Mouse (Mus musculus): ENCODE measurements around the gene Irgm2. TPM values are rescaled to one million over a fixed set of nuclear protein-coding genes. Genes with fewer than 3 reads are reported as not detected.
"Not testable (repeated sequence)": the region's sequence is repeated elsewhere in the genome, so short reads cannot be mapped to it uniquely, and the experiment has no call there.

Gene Irgm2
- polyA plus RNA-seq, 1 experiment from 2014 or later: 3.7 TPM

GRCm38 (mm10) chr11:58230396-58230910 lies 31.0 kb downstream of the Irgm2 start:
- no peak for ATAC-seq (ENCODE audit: insufficient number of reproducible peaks, low FRiP score)
- Histone ChIP-seq H3K36me3 (no peaks in the 10 kb centered on the region), H3K4me2 (0 out of 2 replicates have a peak overlapping the region, but pooled peaks have one; percentile 22), H3K9me3 (replicated peaks) (no peaks in the 10 kb centered on the region), H3K27ac (ENCODE audit: poor library complexity, severe bottlenecking) (no peak overlapping the region), H3K9ac (no peak overlapping the region), H3K4me1 (replicated peaks) (no peaks in the 10 kb centered on the region), H3K4me3 (no peak overlapping the region), H3K27me3 (replicated peaks) (0 out of 2 replicates have a peak, but pooled peaks cover 11% of the 10 kb centered on the region)
- 53% methylated on average over 16 of the region's 16 CpGs for WGBS

DNA sequence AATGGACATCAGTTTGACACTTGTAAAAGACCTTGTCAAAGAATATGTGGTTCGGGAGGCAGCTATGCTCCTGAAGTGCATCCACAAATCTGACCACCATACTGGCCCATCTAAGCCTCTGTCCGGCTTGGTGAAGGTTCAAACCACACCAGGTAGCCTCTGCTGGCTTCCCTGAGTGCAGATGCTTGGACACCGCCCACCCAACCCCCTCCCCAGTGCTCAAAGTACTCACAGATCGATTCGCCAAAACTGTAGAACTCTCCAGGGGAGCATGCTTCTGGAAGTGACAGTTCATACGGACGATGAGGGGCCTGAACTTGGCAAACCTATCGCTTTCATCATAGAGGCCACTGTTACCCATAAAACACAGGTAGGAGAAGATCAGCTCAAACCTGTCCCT lies 31.7 kb downstream of the Irgm2 start:
- no peak overlapping the region for H3K4me3 ChIP-seq
- H3K4me1 ChIP-seq (replicated peaks): no peaks in the 10 kb centered on the region
- no peaks in the 10 kb centered on the region for H3K36me3 ChIP-seq
- 80% methylated on average over 8 of the region's 8 CpGs for WGBS
- ATAC-seq (ENCODE audit: insufficient number of reproducible peaks, low FRiP score): no peak
- H3K9me3 ChIP-seq (replicated peaks): no peaks in the 10 kb centered on the region
- H3K27ac ChIP-seq (ENCODE audit: poor library complexity, severe bottlenecking): no peak overlapping the region
- H3K27me3 ChIP-seq (replicated peaks): 0 out of 2 replicates have a peak, but pooled peaks cover 11% of the 10 kb centered on the region
- no peak overlapping the region for H3K4me2 ChIP-seq
- no peak overlapping the region for H3K9ac ChIP-seq

- not testable (repeated sequence) for H3K27ac ChIP-seq (ENCODE audit: poor library complexity, severe bottlenecking); H3K4me3 ChIP-seq; ATAC-seq (ENCODE audit: insufficient number of reproducible peaks, low FRiP score); H3K4me1 ChIP-seq (replicated peaks); H3K4me2 ChIP-seq; H3K9ac ChIP-seq; H3K9me3 ChIP-seq (replicated peaks); H3K36me3 ChIP-seq
- 79% methylated on average over 3 of the region's 3 CpGs for WGBS
- H3K27me3 ChIP-seq (replicated peaks): 0 out of 2 replicates have a peak, but pooled peaks cover 11% of the 10 kb centered on the region
These were observed 35.1 kb downstream of the Irgm2 start for GRCm38 (mm10) chr11:58234551-58234950.

DNA sequence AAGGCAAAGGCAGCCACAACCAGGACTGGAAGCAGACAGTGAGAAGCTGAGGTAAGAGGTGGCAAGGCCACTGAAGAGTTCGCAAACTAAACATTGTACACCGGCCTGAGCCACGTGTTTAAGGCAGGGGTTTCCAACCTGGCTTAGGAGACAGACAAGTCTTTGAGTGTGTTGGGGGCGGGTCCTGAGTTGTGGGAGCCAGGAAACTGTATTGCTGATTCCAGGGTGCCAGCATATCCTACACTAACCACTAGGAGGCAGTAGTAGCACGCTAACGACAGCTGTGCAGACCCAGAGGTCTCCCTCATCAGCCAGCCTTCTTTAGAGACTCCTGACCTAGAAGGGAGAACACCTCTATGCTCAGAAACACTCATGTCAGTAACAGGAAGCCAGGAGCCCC lies 35.7 kb downstream of the Irgm2 start:
- Histone ChIP-seq H3K9me3 (replicated peaks) (no peaks in the 10 kb centered on the region), H3K27ac (ENCODE audit: poor library complexity, severe bottlenecking) (no peak overlapping the region), H3K4me1 (replicated peaks) (peaks cover 4% of the 10 kb centered on the region), H3K36me3 (no peaks in the 10 kb centered on the region), H3K9ac (no peak overlapping the region), H3K27me3 (replicated peaks) (0 out of 2 replicates have a peak, but pooled peaks cover 11% of the 10 kb centered on the region), H3K4me3 (no peak overlapping the region), H3K4me2 (no peak overlapping the region)
- no peak for ATAC-seq (ENCODE audit: insufficient number of reproducible peaks, low FRiP score)
- WGBS: 9% methylated on average over 6 of the region's 6 CpGs

DNA sequence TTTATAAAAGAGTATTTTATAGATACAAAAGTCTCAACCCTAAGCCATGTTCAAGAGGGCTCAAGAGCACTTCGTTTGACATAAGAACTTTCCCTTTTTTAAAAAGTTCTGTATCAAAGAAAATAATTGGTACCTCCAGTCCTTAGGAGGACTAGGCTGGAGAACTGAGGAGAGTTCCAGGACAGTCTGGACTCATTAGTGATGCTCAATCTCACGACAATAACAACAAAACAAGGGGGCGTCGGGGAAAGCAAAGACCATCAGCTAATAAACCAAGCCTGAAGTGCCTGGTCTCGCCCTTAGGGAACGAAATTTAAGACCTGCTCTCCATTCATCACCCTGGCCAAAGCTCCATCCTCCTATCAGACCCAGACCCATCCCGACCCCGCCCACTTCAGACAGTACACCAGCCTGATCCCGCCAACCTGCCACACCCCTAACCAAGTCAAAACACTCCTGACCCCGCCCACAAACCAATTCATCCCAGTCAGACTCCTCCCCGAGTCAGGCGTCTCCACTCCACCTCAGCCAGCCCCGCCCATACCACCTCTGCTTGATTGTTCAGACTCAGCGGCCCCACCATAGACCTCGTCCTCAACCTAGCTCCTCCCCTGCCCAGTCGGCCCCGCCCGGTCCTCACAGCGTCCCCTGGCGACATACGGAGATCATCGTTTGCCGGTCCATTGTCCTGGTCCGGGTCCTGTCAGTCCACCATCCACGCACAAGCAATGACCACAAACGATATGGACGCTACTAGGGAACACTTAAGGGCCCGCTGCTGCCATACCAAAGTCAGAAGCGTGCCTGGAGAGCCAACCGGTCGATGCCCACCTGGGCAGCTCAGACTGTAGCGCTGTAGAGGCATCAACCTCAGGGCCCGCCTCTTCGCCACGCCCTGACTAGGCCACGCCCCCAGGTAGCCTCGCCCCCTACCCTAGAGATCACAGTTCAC lies 39.7 kb downstream of the Irgm2 start:
- Histone ChIP-seq H3K4me3 (peak overlapping the region; percentile 44), H3K27ac (ENCODE audit: poor library complexity, severe bottlenecking) (no peak overlapping the region), H3K4me2 (peak overlapping the region; percentile 75), H3K27me3 (replicated peaks) (no peaks in the 10 kb centered on the region), H3K9me3 (replicated peaks) (no peaks in the 10 kb centered on the region), H3K9ac (peak overlapping the region; percentile 33; the same call in 1 of the 2 replicates), H3K36me3 (no peaks in the 10 kb centered on the region), H3K4me1 (replicated peaks) (peaks cover 4% of the 10 kb centered on the region)
- ATAC-seq (ENCODE audit: insufficient number of reproducible peaks, low FRiP score): peak; percentile 92
- 3% methylated on average over 37 of the region's 37 CpGs for WGBS

GRCm38 (mm10) chr11:58247294-58247693 lies 47.9 kb downstream of the Irgm2 start:
- 50% methylated on average over 4 of the region's 4 CpGs for WGBS

GRCm38 (mm10) chr11:58249203-58249981 lies 50.0 kb downstream of the Irgm2 start:
- Histone ChIP-seq H3K27me3 (replicated peaks) (no peaks in the 10 kb centered on the region), H3K9ac (no peak overlapping the region), H3K9me3 (replicated peaks) (no peaks in the 10 kb centered on the region), H3K27ac (ENCODE audit: poor library complexity, severe bottlenecking) (no peak overlapping the region), H3K4me3 (no peak overlapping the region), H3K4me2 (no peak overlapping the region), H3K36me3 (no peaks in the 10 kb centered on the region), H3K4me1 (replicated peaks) (no peaks in the 10 kb centered on the region)
- ATAC-seq (ENCODE audit: insufficient number of reproducible peaks, low FRiP score): no peak
- 76% methylated on average over 7 of the region's 7 CpGs for WGBS

More at GRCm38 (mm10) chr11:58247294-58247693, 47.9 kb downstream of the Irgm2 start:
- Histone ChIP-seq H3K9me3 (replicated peaks) (no peaks in the 10 kb centered on the region), H3K27ac (ENCODE audit: poor library complexity, severe bottlenecking) (no peak overlapping the region), H3K9ac (no peak overlapping the region), H3K27me3 (replicated peaks) (no peaks in the 10 kb centered on the region), H3K4me2 (no peak overlapping the region), H3K4me3 (no peak overlapping the region), H3K36me3 (no peaks in the 10 kb centered on the region), H3K4me1 (replicated peaks) (no peaks in the 10 kb centered on the region)
- no peak for ATAC-seq (ENCODE audit: insufficient number of reproducible peaks, low FRiP score)

DNA sequence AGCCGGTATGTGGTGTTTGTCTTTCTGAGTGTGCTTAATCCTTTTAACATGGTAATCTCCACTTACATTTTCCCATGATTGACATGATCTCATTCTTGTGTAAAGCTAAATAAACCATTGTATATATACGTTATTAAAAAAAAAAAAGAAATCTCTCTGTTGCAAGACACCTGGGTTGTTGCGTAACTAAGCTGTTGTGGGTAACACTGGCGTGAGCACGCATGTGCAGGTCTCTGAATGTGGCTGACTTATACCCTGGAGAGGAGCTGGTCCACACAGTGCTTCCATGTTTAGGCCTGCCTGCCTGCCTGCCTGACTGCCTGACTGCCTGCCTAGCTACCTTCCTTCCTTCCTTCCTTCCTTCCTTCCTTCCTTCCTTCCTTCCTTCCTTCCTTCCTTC lies 51.1 kb downstream of the Irgm2 start:
- Histone ChIP-seq H3K27me3 (replicated peaks) (no peaks in the 10 kb centered on the region), H3K4me3 (no peak overlapping the region), H3K4me1 (replicated peaks) (no peaks in the 10 kb centered on the region), H3K9ac (no peak overlapping the region), H3K9me3 (replicated peaks) (no peaks in the 10 kb centered on the region), H3K27ac (ENCODE audit: poor library complexity, severe bottlenecking) (no peak overlapping the region), H3K36me3 (no peaks in the 10 kb centered on the region), H3K4me2 (no peak overlapping the region)
- ATAC-seq (ENCODE audit: insufficient number of reproducible peaks, low FRiP score): no peak
- WGBS: 80% methylated on average over 5 of the region's 5 CpGs

GRCm38 (mm10) chr11:58254411-58254810 lies 55.0 kb downstream of the Irgm2 start:
- Histone ChIP-seq H3K4me2 (no peak overlapping the region), H3K4me3 (no peak overlapping the region), H3K36me3 (no peaks in the 10 kb centered on the region), H3K4me1 (replicated peaks) (no peaks in the 10 kb centered on the region), H3K27me3 (replicated peaks) (no peaks in the 10 kb centered on the region), H3K9me3 (replicated peaks) (no peaks in the 10 kb centered on the region), H3K27ac (ENCODE audit: poor library complexity, severe bottlenecking) (no peak overlapping the region), H3K9ac (no peak overlapping the region)
- ATAC-seq (ENCODE audit: insufficient number of reproducible peaks, low FRiP score): no peak
- WGBS: 90% methylated on average over 3 of the region's 3 CpGs

DNA sequence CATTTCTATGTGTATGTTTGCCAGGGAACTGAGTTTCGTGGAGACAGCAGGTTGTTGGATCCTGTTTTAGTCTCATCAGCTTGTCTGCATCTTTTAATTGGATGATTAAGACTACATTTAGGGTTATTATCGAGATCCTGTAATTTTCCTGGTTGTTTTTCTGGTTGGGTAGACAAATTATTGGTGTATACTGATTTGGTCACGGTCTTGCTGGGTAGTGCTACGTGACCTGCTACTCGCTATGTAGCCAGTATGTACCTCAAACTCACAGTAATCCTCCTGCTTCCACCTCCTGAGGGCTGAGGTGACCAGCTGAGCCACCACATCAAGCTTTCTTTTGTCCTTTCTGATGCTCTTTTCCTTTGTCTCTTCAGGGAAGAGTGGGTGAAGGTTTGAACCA lies 58.4 kb downstream of the Irgm2 start:
- no peaks in the 10 kb centered on the region for H3K4me1 ChIP-seq (replicated peaks)
- H3K4me3 ChIP-seq: no peak overlapping the region
- WGBS: 80% methylated on average over 5 of the region's 5 CpGs
- no peak overlapping the region for H3K9ac ChIP-seq
- no peaks in the 10 kb centered on the region for H3K27me3 ChIP-seq (replicated peaks)
- no peaks in the 10 kb centered on the region for H3K36me3 ChIP-seq
- H3K27ac ChIP-seq (ENCODE audit: poor library complexity, severe bottlenecking): no peak overlapping the region
- no peak for ATAC-seq (ENCODE audit: insufficient number of reproducible peaks, low FRiP score)
- H3K4me2 ChIP-seq: no peak overlapping the region
- H3K9me3 ChIP-seq (replicated peaks): no peaks in the 10 kb centered on the region

- 78% methylated on average over 4 of the region's 4 CpGs for WGBS
- Histone ChIP-seq H3K4me2 (no peak overlapping the region), H3K4me3 (no peak overlapping the region), H3K27me3 (replicated peaks) (no peaks in the 10 kb centered on the region), H3K9me3 (replicated peaks) (no peaks in the 10 kb centered on the region), H3K36me3 (no peaks in the 10 kb centered on the region), H3K4me1 (replicated peaks) (no peaks in the 10 kb centered on the region), H3K9ac (no peak overlapping the region), H3K27ac (ENCODE audit: poor library complexity, severe bottlenecking) (no peak overlapping the region)
- ATAC-seq (ENCODE audit: insufficient number of reproducible peaks, low FRiP score): no peak
These were observed 60.7 kb downstream of the Irgm2 start for GRCm38 (mm10) chr11:58260156-58260555.
